Mouse (Mus musculus) ES-E14 (cell line): Measurements from ENCODE around the gene Erc1. TPM values are rescaled to one million over a fixed set of nuclear protein-coding genes. Genes with fewer than 3 reads are reported as not detected.
"Not testable (repeated sequence)": the region's sequence is repeated elsewhere in the genome, so short reads cannot be mapped to it uniquely, and the experiment has no call there.

Source experiments
- DNase-seq: peaks from one replicate; pipeline ENCODE4 v3.0.0-alpha.2; 2013; ENCODE audit warnings: low read depth, low spot score
- H3K27ac ChIP-seq: 2 replicates; pipeline ENCODE4 v1.5.1; 2012; ENCODE audit warnings: low read depth, mild to moderate bottlenecking, low read length, moderate library complexity, mixed read lengths; ENCODE audit not compliant: poor library complexity, insufficient read depth, severe bottlenecking
- H3K36me3 ChIP-seq: 2 replicates; pipeline ENCODE4 v1.6.1; 2012; ENCODE audit warnings: mild to moderate bottlenecking, low read length, moderate library complexity, mixed read lengths; ENCODE audit not compliant: control insufficient read depth, poor library complexity, insufficient read depth, severe bottlenecking
- H3K4me1 ChIP-seq, 2 experiments: fragments of 150-350 bp in 1 of 2; sonication (generic) in 1 of 2; 2 replicates each; pipeline ENCODE4 v1.6.1; 2012; ENCODE audit warnings: low read length in 2 of 2, mild to moderate bottlenecking in 1 of 2, mixed read lengths in 1 of 2; ENCODE audit not compliant: control insufficient read depth in 2 of 2, insufficient read depth in 2 of 2, poor library complexity in 1 of 2
- H3K4me3 ChIP-seq, 2 experiments: fragments of 150-350 bp in 1 of 2; sonication (generic) in 1 of 2; 2 replicates each; pipeline ENCODE4 v1.5.1; 2012; ENCODE audit warnings: low read length in 2 of 2, low read depth in 1 of 2, mild to moderate bottlenecking in 1 of 2, mixed read lengths in 1 of 2; ENCODE audit not compliant: insufficient read depth in 1 of 2, poor library complexity in 1 of 2, severe bottlenecking in 1 of 2
- H3K9ac ChIP-seq: 2 replicates; pipeline ENCODE4 v1.6.1; 2012; ENCODE audit warnings: low read depth, mild to moderate bottlenecking, low read length, mixed read lengths; ENCODE audit not compliant: poor library complexity, insufficient read depth, severe bottlenecking
- H3K9me3 ChIP-seq: fragments of 150-350 bp; sonication (generic); 2 replicates; pipeline ENCODE4 v1.6.1; 2012; ENCODE audit warnings: low read depth, mild to moderate bottlenecking, low read length; ENCODE audit not compliant: control insufficient read depth, insufficient read depth
- CHD2 ChIP-seq: IDR thresholded peaks from 2 replicates; pipeline ENCODE4 v1.6.1; 2014; ENCODE audit warnings: mild to moderate bottlenecking, low read depth, low read length, inconsistent platforms
- HCFC1 ChIP-seq: IDR thresholded peaks from 2 replicates; pipeline ENCODE4 v1.6.1; 2012; ENCODE audit warnings: low read length, inconsistent platforms, borderline replicate concordance; ENCODE audit not compliant: insufficient read depth
- MAFK ChIP-seq: IDR thresholded peaks from 2 replicates; pipeline ENCODE4 v1.6.1; 2014; ENCODE audit warnings: mild to moderate bottlenecking, low read depth, low read length, inconsistent platforms; ENCODE audit not compliant: insufficient read depth
- ZC3H11A ChIP-seq: IDR thresholded peaks from 2 replicates; pipeline ENCODE4 v1.6.1; 2012; ENCODE audit warnings: low read depth, mild to moderate bottlenecking, inconsistent platforms, low read length, borderline replicate concordance
- ZNF384 ChIP-seq: IDR thresholded peaks from 2 replicates; pipeline ENCODE4 v1.6.1; 2012; ENCODE audit warnings: low read depth, low read length, inconsistent platforms
- in situ Hi-C, 2 experiments: fragments of 600-800 bp; cut with MboI; formaldehyde crosslinking; loops; one replicate each; pipeline ENCODE4 v1.15.1; 2025; ENCODE audit warnings: low sequenced_read_pairs in 2 of 2, inconsistent platforms in 1 of 2; ENCODE audit not compliant: unreplicated experiment in 2 of 2
- total RNA-seq: library from RNA; depleted of rRNA; stranded (reverse); fragments of 300-350 nt; gene quantifications from 2 replicates; pipeline ENCODE4 v1.2.3, GENCODE M21; 2012

Gene Erc1
- total RNA-seq, 1 experiment, result 16.5 TPM

DNA sequence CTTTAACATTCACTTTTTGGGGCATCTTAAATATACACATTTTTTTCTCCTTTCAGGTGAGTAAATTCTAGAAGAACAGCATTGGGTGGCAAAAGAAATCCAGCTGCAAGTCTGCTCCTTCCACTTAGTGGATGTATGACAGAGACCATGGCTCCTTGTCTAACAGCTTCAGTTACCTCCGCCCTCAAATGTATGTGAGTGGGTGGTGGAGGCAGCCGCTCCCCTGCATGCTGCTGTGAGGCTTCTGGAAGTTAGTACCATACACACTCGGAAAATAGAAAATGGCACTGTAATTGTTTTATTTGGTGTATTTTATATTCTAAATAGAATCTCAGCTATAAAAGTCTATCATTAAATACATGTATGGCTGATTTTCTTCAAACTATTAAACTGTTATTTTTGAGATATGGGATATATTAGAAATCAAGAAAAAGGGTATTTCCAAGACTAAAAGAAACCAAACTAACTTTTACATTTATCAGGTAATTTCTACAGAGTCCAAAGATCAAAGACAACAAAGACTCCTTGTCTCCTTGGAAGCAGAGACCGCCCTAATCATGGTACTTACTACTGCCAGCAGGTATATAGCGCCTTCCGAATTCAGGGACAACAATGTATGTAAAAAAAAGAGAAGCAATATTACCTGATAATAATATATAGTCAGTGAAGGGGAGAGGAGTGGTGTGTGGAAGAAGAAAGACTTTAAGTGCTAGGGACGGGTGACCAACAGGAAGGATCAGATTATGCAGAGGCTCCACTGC is 190.4 kb downstream of the Erc1 start:
- in situ Hi-C loops, result no loop called here
- H3K27ac ChIP-seq, result no peak overlapping the region
- H3K36me3 ChIP-seq, result no peaks in the 10 kb centered on the region
- no peak overlapping the region for H3K9ac ChIP-seq
- H3K9me3 ChIP-seq, result no peaks in the 10 kb centered on the region
- DNase-seq, result no peak
- H3K4me1 ChIP-seq, result no peaks in the 10 kb centered on the region
- no peak overlapping the region for H3K4me3 ChIP-seq
- no peak for TF ChIP-seq ZNF384

DNA sequence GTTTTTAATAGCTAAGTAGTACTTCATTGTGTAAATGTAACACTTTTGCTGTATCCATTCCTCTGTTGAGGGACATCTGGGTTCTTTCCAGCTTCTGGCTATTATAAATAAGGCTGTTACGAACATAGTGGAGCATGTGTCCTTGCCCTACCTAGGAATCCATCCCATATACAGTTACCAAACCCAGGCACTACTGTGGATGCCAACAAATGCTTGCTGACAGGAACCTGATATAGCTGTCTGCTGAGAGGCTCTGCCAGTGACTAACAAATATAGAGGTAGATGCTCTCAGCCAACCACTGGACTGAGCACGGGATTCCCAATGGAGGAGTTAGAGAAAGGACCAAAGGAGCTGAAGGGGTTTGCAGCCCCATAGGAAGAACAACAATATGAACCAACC is 193.2 kb downstream of the Erc1 start:
- H3K9me3 ChIP-seq, H3K36me3 ChIP-seq, DNase-seq, in situ Hi-C loops, H3K9ac ChIP-seq, H3K4me1 ChIP-seq, H3K27ac ChIP-seq, H3K4me3 ChIP-seq: not testable (repeated sequence)

DNA sequence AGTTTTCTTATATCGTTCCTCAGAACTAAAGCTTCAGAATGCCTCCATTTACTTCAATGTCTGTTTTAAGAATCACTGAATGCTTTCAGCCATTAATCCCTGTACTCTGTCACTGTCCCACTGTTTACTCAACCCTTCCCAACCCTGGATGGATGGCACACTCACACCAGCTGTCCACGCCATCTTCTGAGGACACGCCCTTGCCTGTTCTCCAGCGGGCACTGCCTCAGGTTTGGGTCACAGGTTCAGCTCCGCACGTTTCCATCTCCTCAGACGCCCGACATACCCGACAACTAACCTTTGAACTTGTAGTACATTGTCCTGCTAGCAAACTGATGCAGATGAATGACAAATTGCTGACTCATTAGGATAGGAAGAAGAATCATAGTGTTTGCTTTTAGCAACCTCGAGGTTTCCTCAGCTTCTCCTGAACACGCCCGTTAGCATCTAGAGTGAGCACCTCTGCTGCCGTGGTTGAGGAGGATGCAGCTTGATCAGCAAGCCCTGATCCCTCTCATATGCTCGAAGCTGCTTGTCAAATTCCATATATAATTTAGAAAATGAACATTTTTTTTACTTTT is 204.0 kb downstream of the Erc1 start:
- in situ Hi-C loops, result no loop called here
- no peak overlapping the region for H3K4me3 ChIP-seq
- no peaks in the 10 kb centered on the region for H3K4me1 ChIP-seq
- no peak overlapping the region for H3K9ac ChIP-seq
- no peak for DNase-seq
- H3K9me3 ChIP-seq, result no peaks in the 10 kb centered on the region
- no peaks in the 10 kb centered on the region for H3K36me3 ChIP-seq
- H3K27ac ChIP-seq, result no peak overlapping the region
- TF ChIP-seq ZC3H11A, result no peak
- TF ChIP-seq ZNF384, result no peak
- no peak for TF ChIP-seq HCFC1
- peak; percentile 70 for TF ChIP-seq MAFK
- TF ChIP-seq CHD2, result no peak

- no peaks in the 10 kb centered on the region for H3K4me1 ChIP-seq
- no peak for TF ChIP-seq ZC3H11A
- H3K9me3 ChIP-seq, result no peaks in the 10 kb centered on the region
- no peak for DNase-seq
- no peak overlapping the region for H3K9ac ChIP-seq
- in situ Hi-C loops, result no loop called here
- no peak overlapping the region for H3K4me3 ChIP-seq
- H3K27ac ChIP-seq, result no peak overlapping the region
- no peaks in the 10 kb centered on the region for H3K36me3 ChIP-seq
These were observed 204.7 kb downstream of the Erc1 start for GRCm38 (mm10) chr6:119643178-119643728.

DNA sequence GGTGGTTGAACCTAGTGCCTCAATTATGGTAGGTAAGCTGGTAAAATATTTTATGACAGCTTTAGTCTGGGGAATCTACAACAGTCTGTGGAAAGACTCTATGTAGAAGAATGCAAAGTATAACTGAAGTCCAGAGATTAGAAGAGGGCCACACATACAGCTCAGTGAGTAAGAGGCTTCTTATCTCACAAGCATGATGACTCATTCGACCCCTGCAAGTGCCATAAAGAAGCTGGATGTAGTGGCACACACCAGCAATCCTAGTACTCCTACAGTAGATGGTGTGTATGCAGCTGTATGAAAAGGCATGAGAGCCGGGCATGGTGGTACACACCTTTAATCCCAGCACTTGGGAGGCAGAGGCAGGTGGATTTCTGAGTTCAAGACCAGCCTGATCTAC is 205.2 kb downstream of the Erc1 start:
- Histone ChIP-seq H3K4me3 (no peak overlapping the region), H3K9ac (no peak overlapping the region), H3K4me1 (no peaks in the 10 kb centered on the region), H3K9me3 (no peaks in the 10 kb centered on the region), H3K27ac (no peak overlapping the region), H3K36me3 (no peaks in the 10 kb centered on the region)
- no peak for DNase-seq
- TF ChIP-seq CHD2 (no peak), MAFK (no peak), ZC3H11A (no peak), HCFC1 (no peak), ZNF384 (no peak)
- in situ Hi-C loops, result no loop called here
